Mouse (Mus musculus) small intestine, adult 2 months (tissue): ENCODE data around the gene Rmnd5b.

Source experiments
- CTCF ChIP-seq: fragments of 200-500 bp; IDR thresholded peaks from 2 replicates; pipeline ENCODE4 v1.5.1; 2012; ENCODE audit warnings: low read depth, mild to moderate bottlenecking, control low read depth, inconsistent platforms, low read length, moderate library complexity, mixed read lengths; ENCODE audit not compliant: insufficient replicate concordance, insufficient read length; ENCODE audit errors: extremely low read depth
- POLR2A ChIP-seq: fragments of 200-500 bp; IDR thresholded peaks from 2 replicates; pipeline ENCODE4 v1.6.1; 2012; ENCODE audit warnings: low read depth, mild to moderate bottlenecking, control low read depth, inconsistent platforms, low read length, moderate library complexity

GRCm38 (mm10) chr11:51644217-51644616, 8.5 kb upstream of the Rmnd5b start:
- TF ChIP-seq POLR2A (no peak), CTCF (no peak)
